Mouse (Mus musculus) CH12.LX (cell line): ENCODE measurements around the gene Rpl12. TPM values are rescaled to one million over a fixed set of nuclear protein-coding genes. Genes with fewer than 3 reads are reported as not detected.

Experiments used
- DNase-seq: peaks from one replicate; pipeline ENCODE4 v3.0.0-alpha.2; 2013; ENCODE audit errors: extremely low read depth
- H3K27ac ChIP-seq: 2 replicates; pipeline ENCODE4 v1.5.1; 2012; ENCODE audit warnings: low read depth, mild to moderate bottlenecking, control low read depth, moderate library complexity; ENCODE audit not compliant: insufficient read depth
- H3K27me3 ChIP-seq: replicated peaks from 2 replicates; pipeline ENCODE3; 2012; ENCODE audit warnings: inconsistent platforms
- H3K36me3 ChIP-seq, 2 experiments: replicated peaks in 1 of 2; 2 replicates each; pipeline versions ENCODE3 to v1.6.1; 2012; ENCODE audit warnings: inconsistent platforms in 1 of 2, low read length in 1 of 2, mild to moderate bottlenecking in 1 of 2, mixed read lengths in 1 of 2, moderate library complexity in 1 of 2; ENCODE audit not compliant: control insufficient read depth in 1 of 2, insufficient read depth in 1 of 2
- H3K4me1 ChIP-seq, 2 experiments: 2 replicates each; pipeline ENCODE4 v1.6.1; 2012; ENCODE audit warnings: inconsistent platforms in 1 of 2, moderate library complexity in 1 of 2; ENCODE audit not compliant: insufficient read depth in 2 of 2, control insufficient read depth in 1 of 2
- H3K4me2 ChIP-seq: 2 replicates; pipeline ENCODE4 v1.6.1; 2012; ENCODE audit warnings: low read depth, mild to moderate bottlenecking, control low read depth; ENCODE audit not compliant: poor library complexity, insufficient read depth, severe bottlenecking
- H3K4me3 ChIP-seq, 3 experiments: fragments of 150-350 bp in 1 of 3; sonication (generic) in 1 of 3; replicated peaks in 1 of 3; 2 replicates each; pipeline versions ENCODE3 to v1.5.1; 2011 to 2012; ENCODE audit warnings: low read depth in 2 of 3, low read length in 2 of 3, mild to moderate bottlenecking in 2 of 3, moderate library complexity in 2 of 3, control low read depth in 1 of 3, improper control_type of control experiment in 1 of 3, inconsistent platforms in 1 of 3, mixed read lengths in 1 of 3; ENCODE audit not compliant: poor library complexity in 1 of 3
- H3K79me2 ChIP-seq: replicated peaks from 2 replicates; pipeline ENCODE4 v1.6.1; 2012; ENCODE audit warnings: mild to moderate bottlenecking, moderate library complexity; ENCODE audit not compliant: control insufficient read depth, poor library complexity, insufficient read depth, severe bottlenecking; ENCODE audit errors: extremely low read depth
- H3K9ac ChIP-seq: 2 replicates; pipeline ENCODE4 v1.6.1; 2012; ENCODE audit warnings: low read depth, mild to moderate bottlenecking, control low read depth, moderate library complexity; ENCODE audit not compliant: insufficient read depth
- H3K9me3 ChIP-seq: replicated peaks from 2 replicates; pipeline ENCODE3; 2012; ENCODE audit warnings: low read length, inconsistent platforms, mixed read lengths
- CHD2 ChIP-seq: IDR thresholded peaks from 2 replicates; pipeline ENCODE4 v1.6.1; 2011; ENCODE audit warnings: low read length, improper control_type of control experiment
- CTCF ChIP-seq, 2 experiments: IDR thresholded peaks in 1 of 2; conservative IDR thresholded peaks in 1 of 2; 2 replicates each; pipeline ENCODE4 v1.5.1; 2011 to 2012; ENCODE audit warnings: low read depth in 2 of 2, low read length in 2 of 2, improper control_type of control experiment in 1 of 2, inconsistent platforms in 1 of 2, mild to moderate bottlenecking in 1 of 2, moderate library complexity in 1 of 2
- ETS1 ChIP-seq: conservative IDR thresholded peaks from 2 replicates; pipeline ENCODE4 v1.6.1; 2012; ENCODE audit warnings: low read depth, mild to moderate bottlenecking, inconsistent platforms, low read length, improper control_type of control experiment, moderate library complexity
- GABPA ChIP-seq: IDR thresholded peaks from 2 replicates; pipeline ENCODE4 v1.6.1; 2012; ENCODE audit warnings: low read depth, low read length, improper control_type of control experiment, inconsistent platforms; ENCODE audit not compliant: insufficient replicate concordance
- IRF4 ChIP-seq: IDR thresholded peaks from 2 replicates; pipeline ENCODE4 v1.6.1; 2014; ENCODE audit warnings: low read depth, mild to moderate bottlenecking, inconsistent platforms, low read length, improper control_type of control experiment
- JUN ChIP-seq: IDR thresholded peaks from 2 replicates; pipeline ENCODE4 v1.6.1; 2011; ENCODE audit warnings: low read depth, mild to moderate bottlenecking, low read length, improper control_type of control experiment, moderate library complexity; ENCODE audit not compliant: insufficient read depth
- MAFK ChIP-seq: IDR thresholded peaks from 2 replicates; pipeline ENCODE4 v1.6.1; 2011; ENCODE audit warnings: low read length, improper control_type of control experiment; ENCODE audit not compliant: insufficient replicate concordance
- MAX ChIP-seq: IDR thresholded peaks from 2 replicates; pipeline ENCODE4 v1.6.1; 2011; ENCODE audit warnings: low read length, improper control_type of control experiment
- MAZ ChIP-seq: IDR thresholded peaks from 2 replicates; pipeline ENCODE4 v1.6.1; 2012; ENCODE audit warnings: low read depth, mild to moderate bottlenecking, inconsistent platforms, low read length, improper control_type of control experiment, moderate library complexity
- MXI1 ChIP-seq: IDR thresholded peaks from 2 replicates; pipeline ENCODE4 v1.6.1; 2011; ENCODE audit warnings: mild to moderate bottlenecking, low read depth, low read length, improper control_type of control experiment
- MYC ChIP-seq: IDR thresholded peaks from 2 replicates; pipeline ENCODE4 v1.6.1; 2011; ENCODE audit warnings: low read depth, mild to moderate bottlenecking, improper control_type of control experiment, low read length
- NELFE ChIP-seq: IDR thresholded peaks from 2 replicates; pipeline ENCODE4 v1.6.1; 2011; ENCODE audit warnings: low read depth, low read length, improper control_type of control experiment
- POLR2A ChIP-seq: IDR thresholded peaks from 2 replicates; pipeline ENCODE4 v1.6.1; 2011; ENCODE audit warnings: low read depth, mild to moderate bottlenecking, improper control_type of control experiment, low read length
- RAD21 ChIP-seq: IDR thresholded peaks from 2 replicates; pipeline ENCODE4 v1.6.1; 2011; ENCODE audit warnings: low read depth, mild to moderate bottlenecking, low read length, improper control_type of control experiment, moderate library complexity
- SIN3A ChIP-seq: IDR thresholded peaks from 2 replicates; pipeline ENCODE4 v1.6.1; 2012; ENCODE audit warnings: low read length, improper control_type of control experiment, inconsistent platforms
- SMC3 ChIP-seq: IDR thresholded peaks from 2 replicates; pipeline ENCODE4 v1.6.1; 2011; ENCODE audit warnings: low read depth, low read length, improper control_type of control experiment
- TBP ChIP-seq: conservative IDR thresholded peaks from 2 replicates; pipeline ENCODE4 v1.6.1; 2011; ENCODE audit warnings: low read depth, low read length, improper control_type of control experiment
- UBTF ChIP-seq: IDR thresholded peaks from 2 replicates; pipeline ENCODE4 v1.6.1; 2012; ENCODE audit warnings: low read depth, mild to moderate bottlenecking, inconsistent platforms, low read length, improper control_type of control experiment, moderate library complexity
- USF1 ChIP-seq: IDR thresholded peaks from 2 replicates; pipeline ENCODE4 v1.6.1; 2014; ENCODE audit warnings: low read depth, mild to moderate bottlenecking, inconsistent platforms, low read length, improper control_type of control experiment
- USF2 ChIP-seq: conservative IDR thresholded peaks from 2 replicates; pipeline ENCODE4 v1.6.1; 2011; ENCODE audit warnings: low read depth, low read length, improper control_type of control experiment
- ZC3H11A ChIP-seq: IDR thresholded peaks from 2 replicates; pipeline ENCODE4 v1.6.1; 2012; ENCODE audit warnings: low read depth, mild to moderate bottlenecking, inconsistent platforms, low read length, improper control_type of control experiment
- ZKSCAN1 ChIP-seq: IDR thresholded peaks from 2 replicates; pipeline ENCODE4 v1.6.1; 2012; ENCODE audit warnings: low read depth, inconsistent platforms, low read length, improper control_type of control experiment, borderline replicate concordance
- dilution Hi-C: fragments of 300-500 bp; cut with MboI; formaldehyde crosslinking; loops from 2 replicates; pipeline ENCODE4 v1.14.3; 2020; ENCODE audit warnings: low sequenced_read_pairs; ENCODE audit not compliant: extremely low pct_unique_long_range_greater_than_20kb, extremely low pct_ligation_motif_present
- in situ Hi-C: fragments of 300-500 bp; cut with MboI; formaldehyde crosslinking; loops from 3 replicates; pipeline ENCODE4 v1.14.3; 2019; ENCODE audit warnings: low sequenced_read_pairs, low pct_ligation_motif_present, low pct_unique_long_range_greater_than_20kb, mixed read lengths
- polyA plus RNA-seq: library from polyadenylated mRNA; unstranded; fragments of >175 nt; gene quantifications from 2 replicates; pipeline ENCODE4 v1.2.1, GENCODE M21; 2012; ENCODE audit warnings: low read depth; ENCODE audit not compliant: insufficient read length
- total RNA-seq, 2 experiments: library from RNA; depleted of rRNA; stranded (reverse); fragments of 300-350 nt in 1 of 2; fragments of >200 nt in 1 of 2; gene quantifications; 2 replicates each; pipeline ENCODE4 v1.2.3; 2012 to 2014

Rpl12 gene
- total and polyA plus RNA-seq, 3 experiments = 87.8 to 2,528 (median 1,298) TPM

GRCm38 (mm10) chr2:32957344-32957743 lies 4.0 kb upstream of the Rpl12 start:
- in situ Hi-C loops = no loop called here
- no peaks in the 10 kb centered on the region for H3K27me3 ChIP-seq
- H3K79me2 ChIP-seq = peaks cover 8% of the 10 kb centered on the region
- H3K9me3 ChIP-seq = peaks cover 6% of the 10 kb centered on the region
- TF ChIP-seq CTCF (conservative IDR thresholded peaks at IDR 0.05 in 1 of 2, IDR thresholded peaks at IDR 0.05 in 1 of 2; ENCODE audit: low read depth in 2 of 2, low read length in 2 of 2) (peak in 1 of 2 experiments; percentile 40; a peak in 2 of 4 replicates), GABPA (no peak)
- H3K4me1 ChIP-seq = peaks cover 5 to 12% of the 10 kb centered on the region in 2 experiments
- DNase-seq = peak; percentile 42
- H3K27ac ChIP-seq = no peak overlapping the region
- no peak overlapping the region for H3K4me3 ChIP-seq
- dilution Hi-C loops = no loop called here
- H3K9ac ChIP-seq = no peak overlapping the region
- peaks cover 17 to 64% of the 10 kb centered on the region in 2 experiments for H3K36me3 ChIP-seq
- no peak overlapping the region for H3K4me2 ChIP-seq

GRCm38 (mm10) chr2:32960273-32960672 lies 1.1 kb upstream of the Rpl12 start:
- H3K4me2 ChIP-seq = peak overlapping the region; percentile 93
- dilution Hi-C loops = no loop called here
- peaks cover 27 to 66% of the 10 kb centered on the region in 2 experiments for H3K36me3 ChIP-seq
- no peak overlapping the region for H3K27ac ChIP-seq
- TF ChIP-seq UBTF = no peak
- no peak for TF ChIP-seq USF2
- no peak for TF ChIP-seq JUN
- TF ChIP-seq MAZ = no peak
- no peak for TF ChIP-seq USF1
- no peak for TF ChIP-seq IRF4
- no peak for TF ChIP-seq SIN3A
- no peak for TF ChIP-seq ETS1
- TF ChIP-seq MAFK = no peak
- no peak for TF ChIP-seq RAD21
- TF ChIP-seq NELFE = no peak
- TF ChIP-seq SMC3 = no peak
- no peak for TF ChIP-seq MYC
- TF ChIP-seq TBP = no peak
- TF ChIP-seq MXI1 = no peak
- TF ChIP-seq ZC3H11A = no peak
- no peak for TF ChIP-seq POLR2A
- TF ChIP-seq CHD2 = no peak
- no peak for TF ChIP-seq ZKSCAN1
- no peak for TF ChIP-seq MAX
- H3K9ac ChIP-seq = no peak overlapping the region; the same call in 1 of the 2 replicates
- no peaks in the 10 kb centered on the region for H3K27me3 ChIP-seq
- peaks cover 8 to 26% of the 10 kb centered on the region in 2 experiments for H3K4me1 ChIP-seq
- no peak overlapping the region for H3K4me3 ChIP-seq
- peaks cover 34% of the 10 kb centered on the region for H3K79me2 ChIP-seq
- in situ Hi-C loops = no loop called here
- no peak for DNase-seq
- H3K9me3 ChIP-seq = no peaks in the 10 kb centered on the region
